Mouse (Mus musculus) kidney, postnatal 0 days (tissue): ENCODE measurements at regions not wholly inside any gene's neighbourhood (a gene's known extent, or its start where the extent isn't known, plus 50 kb on each side); places are given as distances from the start of the nearest gene placed in this dataset.

Source experiments
- ATAC-seq: fragments of 200-750 bp; cut with Nextera tagmentation; replicated peaks from 2 replicates; pipeline ENCODE4 v1.8.0; 2017; ENCODE audit warnings: low read depth, moderate number of reproducible peaks, moderate TSS enrichment, moderate library complexity; ENCODE audit not compliant: low FRiP score
- DNase-seq: peaks from one replicate; pipeline ENCODE4 v3.0.0-alpha.2; 2016; ENCODE audit warnings: low spot score
- H3K27ac ChIP-seq: fragments of 300-500 bp; sonication (generic); 2 replicates; pipeline ENCODE4 v1.5.1; 2014; ENCODE audit warnings: mild to moderate bottlenecking
- H3K27me3 ChIP-seq: fragments of 300-500 bp; sonication (generic); 2 replicates; pipeline ENCODE4 v1.6.1; 2014; ENCODE audit warnings: low read length, mixed read lengths; ENCODE audit not compliant: insufficient read depth
- H3K36me3 ChIP-seq: fragments of 300-500 bp; sonication (generic); 2 replicates; pipeline ENCODE4 v1.6.1; 2014; ENCODE audit warnings: low read length, mixed read lengths; ENCODE audit not compliant: insufficient read depth
- H3K4me1 ChIP-seq: fragments of 300-500 bp; sonication (generic); replicated peaks from 2 replicates; pipeline ENCODE4 v1.6.1; 2014; ENCODE audit warnings: antibody characterized with exemption, low read length, mixed read lengths; ENCODE audit not compliant: insufficient read depth
- H3K4me2 ChIP-seq: fragments of 300-500 bp; sonication (generic); 2 replicates; pipeline ENCODE4 v1.6.1; 2014; ENCODE audit warnings: mild to moderate bottlenecking, low read length, moderate library complexity, mixed read lengths
- H3K4me3 ChIP-seq: fragments of 300-500 bp; sonication (generic); replicated peaks from 2 replicates; pipeline ENCODE4 v1.5.1; 2014; ENCODE audit warnings: low read depth, low read length
- H3K9ac ChIP-seq: fragments of 300-500 bp; sonication (generic); 2 replicates; pipeline ENCODE4 v1.6.1; 2014; ENCODE audit warnings: low read depth, low read length
- H3K9me3 ChIP-seq: fragments of 300-500 bp; sonication (generic); replicated peaks from 2 replicates; pipeline ENCODE4 v1.6.1; 2016; ENCODE audit warnings: low read length, inconsistent platforms, mixed read lengths
- CTCF ChIP-seq: IDR thresholded peaks from 2 replicates; pipeline ENCODE4 v1.5.1; 2016; ENCODE audit warnings: antibody characterized with exemption, low read depth, mild to moderate bottlenecking, moderate library complexity
- WGBS: fragments of 180-500 bp; shearing (Covaris S2); extraction: QIAGEN DNeasy Blood & Tissue Kit; methylation state at CpG from one replicate; pipeline ENCODE4 v1.1.7; 2014; 5-methylcytosine and 5-hydroxymethylcytosine counted together

DNA sequence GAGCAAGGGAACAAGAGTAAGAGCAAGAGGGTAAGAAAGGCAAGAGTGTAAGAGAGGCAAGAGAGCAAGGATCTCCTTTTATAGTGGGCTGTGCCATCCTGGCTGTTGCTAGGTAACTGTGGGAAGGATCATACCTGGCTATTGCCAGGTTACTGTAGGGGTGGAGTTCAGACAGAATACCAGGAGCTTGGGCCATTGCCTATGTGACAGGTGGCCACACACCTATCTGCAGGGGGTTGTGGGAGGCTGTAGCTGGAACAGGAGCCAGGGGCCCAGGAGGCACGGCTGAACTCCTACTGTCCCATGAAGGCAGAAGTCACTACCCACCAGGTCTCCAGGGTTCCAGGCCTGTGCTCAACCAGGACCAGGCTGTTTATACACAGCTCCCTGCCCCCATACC, 1149.0 kb downstream of the 9330182O14Rik start:
- H3K4me3 ChIP-seq: no peak overlapping the region
- DNase-seq (no peak), ATAC-seq (no peak)
- H3K27ac ChIP-seq: no peak overlapping the region
- 94% methylated on average over 1 of the region's 1 CpGs for WGBS
- no peak for TF ChIP-seq CTCF
- H3K36me3 ChIP-seq: no peaks in the 10 kb centered on the region
- H3K4me2 ChIP-seq: no peak overlapping the region
- H3K4me1 ChIP-seq: no peaks in the 10 kb centered on the region
- no peak overlapping the region for H3K9ac ChIP-seq
- H3K27me3 ChIP-seq: no peaks in the 10 kb centered on the region
- H3K9me3 ChIP-seq: no peaks in the 10 kb centered on the region

DNA sequence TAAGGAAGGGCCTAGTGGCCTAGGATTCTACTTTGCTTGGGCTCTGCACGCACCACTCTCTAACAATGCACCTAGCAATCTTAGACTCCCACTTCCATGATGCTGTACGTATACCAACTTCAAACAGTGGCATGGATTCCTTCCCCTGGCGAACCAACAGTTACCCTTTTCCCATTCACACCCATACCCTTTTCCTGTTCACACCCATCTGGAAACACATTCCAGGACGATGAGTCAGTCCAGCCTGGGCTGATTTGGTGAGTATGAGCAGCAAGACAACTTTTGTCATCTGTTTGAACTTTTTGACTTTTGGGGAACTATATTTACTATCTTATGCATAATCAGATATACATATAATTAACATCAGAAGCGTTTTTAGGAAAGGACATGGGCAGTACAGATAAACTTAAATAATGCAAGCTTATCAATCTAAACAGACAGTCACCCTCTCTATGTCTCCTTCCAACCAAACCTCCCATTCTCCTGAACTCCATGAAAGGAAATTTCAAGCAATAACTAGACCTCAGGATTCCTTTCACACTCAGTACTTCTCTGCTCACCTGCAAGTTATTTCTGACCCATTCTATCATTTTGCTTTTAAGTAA, 1152.7 kb downstream of the 9330182O14Rik start:
- H3K9me3 ChIP-seq: no peaks in the 10 kb centered on the region
- ATAC-seq: no peak

DNA sequence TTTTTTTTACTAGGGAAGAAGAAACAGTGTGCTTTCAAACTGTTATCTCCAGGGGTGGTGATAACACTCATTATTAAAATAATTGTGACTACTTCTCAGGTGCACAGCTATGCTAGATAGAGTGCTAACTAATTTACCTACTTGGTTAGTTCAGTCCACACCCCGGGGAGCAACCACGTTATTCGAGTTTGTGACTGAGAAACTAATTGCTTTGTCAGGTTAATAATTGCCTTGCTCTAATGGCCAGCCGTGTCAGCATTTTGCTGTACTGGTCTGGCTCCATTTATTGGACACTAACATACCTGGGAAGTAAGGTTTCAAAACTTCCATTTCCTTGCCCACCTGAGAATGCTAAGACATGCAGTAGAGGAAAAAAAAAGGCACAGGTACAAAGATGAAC, 1163.3 kb downstream of the 9330182O14Rik start:
- Histone ChIP-seq H3K4me3 (no peak overlapping the region), H3K27me3 (no peaks in the 10 kb centered on the region), H3K27ac (no peak overlapping the region), H3K9me3 (no peaks in the 10 kb centered on the region), H3K36me3 (no peaks in the 10 kb centered on the region), H3K4me2 (no peak overlapping the region), H3K9ac (no peak overlapping the region), H3K4me1 (no peaks in the 10 kb centered on the region)
- DNase-seq: peak; percentile 27
- WGBS: 47% methylated on average over 4 of the region's 4 CpGs
- ATAC-seq: peak; percentile 49; the same call in 1 of the 2 replicates
- no peak for TF ChIP-seq CTCF

More for the DNA sequence above, 1152.7 kb downstream of the 9330182O14Rik start:
- H3K27ac ChIP-seq: no peak overlapping the region
- no peak overlapping the region for H3K4me2 ChIP-seq
- no peak for DNase-seq
- 73% methylated on average over 5 of the region's 5 CpGs for WGBS
- H3K9ac ChIP-seq: no peak overlapping the region
- H3K4me1 ChIP-seq: no peaks in the 10 kb centered on the region
- no peak for TF ChIP-seq CTCF
- no peaks in the 10 kb centered on the region for H3K27me3 ChIP-seq
- no peak overlapping the region for H3K4me3 ChIP-seq
- no peaks in the 10 kb centered on the region for H3K36me3 ChIP-seq

DNA sequence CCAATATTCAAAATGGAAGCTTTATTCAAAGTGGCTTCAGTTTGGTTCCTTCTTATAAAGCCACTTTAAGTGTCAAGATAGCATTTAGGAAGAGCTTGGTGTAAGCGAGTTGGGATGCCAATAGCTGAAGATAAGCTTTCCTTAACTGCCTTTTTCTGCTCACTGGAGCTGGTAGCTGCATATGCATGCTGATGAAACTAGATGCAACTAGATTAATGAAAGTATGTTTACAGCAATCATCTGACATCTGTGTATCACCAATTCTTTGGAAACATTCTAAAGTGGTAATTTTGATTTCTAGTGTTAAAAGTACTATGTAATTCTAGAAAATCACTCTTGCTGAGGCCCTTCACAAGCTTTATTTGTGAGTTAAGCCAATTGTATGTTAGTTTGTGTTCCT, 1172.5 kb downstream of the 9330182O14Rik start:
- no peak for TF ChIP-seq CTCF
- ATAC-seq: no peak
- no peaks in the 10 kb centered on the region for H3K9me3 ChIP-seq
- WGBS: 89% methylated on average over 1 of the region's 1 CpGs
- no peak overlapping the region for H3K4me3 ChIP-seq
- H3K9ac ChIP-seq: no peak overlapping the region
- H3K4me1 ChIP-seq: no peaks in the 10 kb centered on the region
- no peak overlapping the region for H3K27ac ChIP-seq
- DNase-seq: no peak
- H3K36me3 ChIP-seq: no peaks in the 10 kb centered on the region
- H3K4me2 ChIP-seq: no peak overlapping the region
- no peaks in the 10 kb centered on the region for H3K27me3 ChIP-seq

DNA sequence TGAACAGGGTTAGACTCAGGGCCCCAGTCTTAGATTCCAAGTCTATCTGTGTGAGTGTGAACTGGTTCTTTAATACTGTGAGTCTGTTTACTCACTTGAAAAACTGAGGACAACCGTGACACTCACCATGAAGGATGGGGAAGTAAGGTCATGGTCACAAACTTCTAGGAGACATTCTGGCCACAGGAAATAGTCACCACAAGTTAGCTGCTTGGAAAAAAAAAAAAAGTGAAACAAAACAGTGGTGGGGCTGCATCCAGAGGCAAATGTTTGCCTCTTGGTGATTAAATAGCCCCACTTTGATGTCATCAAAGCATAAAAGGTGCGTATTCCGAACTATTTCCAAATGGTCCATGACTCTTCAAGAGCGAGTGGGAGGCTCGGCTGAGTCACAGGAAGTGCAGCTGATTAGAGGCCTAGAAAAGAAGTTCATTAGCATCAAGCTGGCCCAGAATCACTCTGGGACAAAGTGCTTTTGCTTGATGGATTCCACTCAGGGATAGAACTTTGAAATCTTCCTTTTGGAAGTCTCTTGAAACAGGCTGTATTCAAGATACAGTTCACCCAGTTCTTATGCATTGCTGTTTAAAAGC, 1177.7 kb downstream of the 9330182O14Rik start:
- no peaks in the 10 kb centered on the region for H3K4me1 ChIP-seq
- H3K4me3 ChIP-seq: no peak overlapping the region
- no peak for TF ChIP-seq CTCF
- DNase-seq (no peak), ATAC-seq (no peak)
- H3K27me3 ChIP-seq: no peaks in the 10 kb centered on the region
- no peak overlapping the region for H3K27ac ChIP-seq
- no peak overlapping the region for H3K4me2 ChIP-seq
- no peaks in the 10 kb centered on the region for H3K9me3 ChIP-seq
- no peak overlapping the region for H3K9ac ChIP-seq
- 26% methylated on average over 5 of the region's 5 CpGs for WGBS
- H3K36me3 ChIP-seq: no peaks in the 10 kb centered on the region

DNA sequence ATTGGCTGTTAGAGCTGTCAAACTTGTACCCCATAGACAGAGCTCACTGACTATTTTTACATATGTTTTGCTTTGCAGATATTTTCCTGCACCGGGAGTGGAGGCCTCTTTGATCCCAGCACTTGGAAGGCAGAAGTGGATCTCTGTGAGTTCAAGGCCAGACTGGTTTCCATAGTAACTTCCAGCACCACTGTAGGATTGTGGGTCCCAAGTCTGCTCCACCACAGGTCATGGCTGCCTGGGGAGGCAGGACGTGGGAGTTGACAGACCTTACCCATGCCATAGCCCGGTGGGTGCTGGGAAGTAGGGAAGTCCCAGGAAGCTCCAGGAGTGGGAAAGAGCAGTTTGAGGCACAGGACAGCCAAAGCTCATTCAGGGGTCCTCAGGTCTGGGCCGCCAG, 1180.8 kb downstream of the 9330182O14Rik start:
- no peaks in the 10 kb centered on the region for H3K36me3 ChIP-seq
- H3K27me3 ChIP-seq: no peaks in the 10 kb centered on the region
- H3K4me1 ChIP-seq: no peaks in the 10 kb centered on the region
- no peak overlapping the region for H3K9ac ChIP-seq
- DNase-seq (no peak), ATAC-seq (peak; percentile 29; the same call in 1 of the 2 replicates)
- no peak for TF ChIP-seq CTCF
- no peak overlapping the region for H3K4me3 ChIP-seq
- WGBS: 65% methylated on average over 3 of the region's 4 CpGs
- H3K9me3 ChIP-seq: no peaks in the 10 kb centered on the region
- no peak overlapping the region for H3K4me2 ChIP-seq
- H3K27ac ChIP-seq: no peak overlapping the region
